In genomic region chr15:27593717-27594116, GRCm38 (mm10) we compare ENCODE assay signal across 8 mouse cellular contexts. TPM values are rescaled to one million over a fixed set of nuclear protein-coding genes. Genes with fewer than 3 reads are reported as not detected.
DNase-seq lines count a peak whose midpoint lies in the region; ATAC-seq and TF ChIP-seq lines count a peak whose summit lies in the region.

No protein-coding gene starts in this region.

- no peak overlapping the region for H3K9ac ChIP-seq in hindbrain, postnatal 0 days (replicated peaks; ENCODE audit: low read length)
- no peak overlapping the region for H3K9ac ChIP-seq in hindbrain, embryonic 12.5 days
- no peak overlapping the region for H3K9ac ChIP-seq in hindbrain, embryonic 14.5 days

- H3K4me2 ChIP-seq in hindbrain, postnatal 0 days (ENCODE audit: low read depth, low read length) = no peak overlapping the region
- H3K4me2 ChIP-seq in hindbrain, embryonic 12.5 days (replicated peaks) = no peak overlapping the region
- H3K4me2 ChIP-seq in hindbrain, embryonic 14.5 days (replicated peaks) = no peak overlapping the region

- H3K4me3 ChIP-seq in hindbrain, postnatal 0 days (ENCODE audit: low read length) = no peak overlapping the region
- no peak overlapping the region for H3K4me3 ChIP-seq in hindbrain, embryonic 12.5 days
- H3K4me3 ChIP-seq in cortical plate, adult 2 months (ENCODE audit: insufficient read depth, low read length) = no peak overlapping the region
- no peak overlapping the region for H3K4me3 ChIP-seq in hindbrain, embryonic 14.5 days (replicated peaks; ENCODE audit: low read length)

- no peaks in the 10 kb centered on the region for H3K9me3 ChIP-seq in hindbrain, postnatal 0 days (ENCODE audit: low read length)
- no peaks in the 10 kb centered on the region for H3K9me3 ChIP-seq in hindbrain, embryonic 12.5 days (replicated peaks)
- no peaks in the 10 kb centered on the region for H3K9me3 ChIP-seq in hindbrain, embryonic 14.5 days (ENCODE audit: control insufficient read depth, low read length)

- no peak for TF ChIP-seq POLR2A in cortical plate, adult 2 months (IDR thresholded peaks at IDR 0.05; ENCODE audit: extremely low read depth, insufficient read depth, low read length)

- no peak for ATAC-seq in hindbrain, postnatal 0 days
- ATAC-seq in hindbrain, embryonic 12.5 days (ENCODE audit: low FRiP score) = no peak
- no peak for ATAC-seq in erythroid progenitor cell, adult 5-6 weeks (replicated peaks; ENCODE audit: low FRiP score, poor library complexity, severe bottlenecking)
- no peak for ATAC-seq in hindbrain, embryonic 14.5 days (ENCODE audit: low FRiP score)

- H3K27ac ChIP-seq in hindbrain, postnatal 0 days = no peak overlapping the region
- no peak overlapping the region for H3K27ac ChIP-seq in hindbrain, embryonic 12.5 days
- no peak overlapping the region for H3K27ac ChIP-seq in cortical plate, adult 2 months (ENCODE audit: insufficient read depth, low read length)
- no peak overlapping the region for H3K27ac ChIP-seq in hindbrain, embryonic 14.5 days

- H3K4me1 ChIP-seq in hindbrain, postnatal 0 days (ENCODE audit: insufficient read depth, low read length) = no peaks in the 10 kb centered on the region
- H3K4me1 ChIP-seq in hindbrain, embryonic 12.5 days = peaks cover 10% of the 10 kb centered on the region; the same call in 1 of the 2 replicates
- H3K4me1 ChIP-seq in cortical plate, adult 2 months (ENCODE audit: control insufficient read depth, insufficient read depth, low read length) = peaks cover 18% of the 10 kb centered on the region
- H3K4me1 ChIP-seq in hindbrain, embryonic 14.5 days (replicated peaks; ENCODE audit: control insufficient read depth, insufficient read depth, low read length) = no peaks in the 10 kb centered on the region

- 64% methylated on average over 13 of the region's 13 CpGs for WGBS in hindbrain, postnatal 0 days
- 76% methylated on average over 13 of the region's 13 CpGs for WGBS in hindbrain, embryonic 12.5 days
- WGBS in hindbrain, embryonic 14.5 days = 78% methylated on average over 13 of the region's 13 CpGs

- DNase-seq in hindbrain, postnatal 0 days (ENCODE audit: low spot score) = peak; percentile 28
- peak; percentile 22 for DNase-seq in urinary bladder, postnatal 14 days (ENCODE audit: low spot score)
- DNase-seq in urinary bladder, postnatal 25 days (ENCODE audit: low spot score) = no peak
- DNase-seq in c-Kit-positive CD71-positive TER-119-positive erythroid progenitor cells, embryonic 14.5 days (ENCODE audit: low spot score) = no peak
- no peak for DNase-seq in hindbrain, embryonic 14.5 days (ENCODE audit: low spot score)

- peaks cover 17% of the 10 kb centered on the region for H3K36me3 ChIP-seq in hindbrain, postnatal 0 days (ENCODE audit: insufficient read depth, low read length)
- peaks cover 44% of the 10 kb centered on the region for H3K36me3 ChIP-seq in hindbrain, embryonic 12.5 days
- H3K36me3 ChIP-seq in hindbrain, embryonic 14.5 days (replicated peaks; ENCODE audit: control insufficient read depth, insufficient read depth) = peaks cover 34% of the 10 kb centered on the region

- H3K27me3 ChIP-seq in hindbrain, postnatal 0 days (ENCODE audit: insufficient read depth, low read length) = no peaks in the 10 kb centered on the region
- H3K27me3 ChIP-seq in hindbrain, embryonic 12.5 days = no peaks in the 10 kb centered on the region
- no peaks in the 10 kb centered on the region for H3K27me3 ChIP-seq in hindbrain, embryonic 14.5 days (ENCODE audit: control insufficient read depth, insufficient read depth, low read length)

- TF ChIP-seq CTCF in hindbrain, postnatal 0 days (IDR thresholded peaks at IDR 0.05; ENCODE audit: low read depth) = peak; percentile 47
- TF ChIP-seq CTCF in cortical plate, adult 2 months (IDR thresholded peaks at IDR 0.05; ENCODE audit: extremely low read depth, insufficient read depth, low read length) = peak; percentile 40

RNA-seq across cellular contexts. Expression of gene Otulin, which starts 36.8 kb away (rescaled TPM):
- 15.9 and 16.5 TPM in 2 replicates for total RNA-seq in hindbrain, postnatal 0 days (2014; rRNA removed)
- 25.4 and 26.3 TPM in 2 replicates for polyA plus RNA-seq in hindbrain, postnatal 0 days (2015; fragmentation: Nextera tagmentation; extraction: Ambion mirVana)
- polyA plus RNA-seq in hindbrain, embryonic 12.5 days (2016; fragmentation: Nextera tagmentation; extraction: Ambion mirVana) = 29.7 TPM in 2 replicates
- 23.9 and 24.0 TPM in 2 replicates for polyA plus RNA-seq in cortical plate, adult 2 months (2012; rRNA removed)
- 22.0 and 24.7 TPM in 2 replicates for total RNA-seq in erythroid progenitor cell, adult 5-6 weeks (2015; ENCODE audit: low replicate concordance)
- 15.7 and 21.9 TPM in 2 replicates for total RNA-seq in erythroid progenitor cell, adult 5-6 weeks (2017; ENCODE audit: low replicate concordance)
- polyA plus RNA-seq in hindbrain, embryonic 14.5 days (2014; fragmentation: Nextera tagmentation; extraction: Ambion mirVana) = 30.0 and 31.4 TPM in 2 replicates

Comparison
In these comparisons a context has a peak if more than half of its experiments do, and no peak if none do; other contexts are left out.
1. DNase-seq: peak in hindbrain, postnatal 0 days (single experiment) and urinary bladder, postnatal 14 days (single experiment); none in urinary bladder, postnatal 25 days (single experiment), c-Kit-positive CD71-positive TER-119-positive erythroid progenitor cells, embryonic 14.5 days (single experiment) and hindbrain, embryonic 14.5 days (single experiment).